Mouse (Mus musculus): ENCODE results near the gene Dhdds.

DNA sequence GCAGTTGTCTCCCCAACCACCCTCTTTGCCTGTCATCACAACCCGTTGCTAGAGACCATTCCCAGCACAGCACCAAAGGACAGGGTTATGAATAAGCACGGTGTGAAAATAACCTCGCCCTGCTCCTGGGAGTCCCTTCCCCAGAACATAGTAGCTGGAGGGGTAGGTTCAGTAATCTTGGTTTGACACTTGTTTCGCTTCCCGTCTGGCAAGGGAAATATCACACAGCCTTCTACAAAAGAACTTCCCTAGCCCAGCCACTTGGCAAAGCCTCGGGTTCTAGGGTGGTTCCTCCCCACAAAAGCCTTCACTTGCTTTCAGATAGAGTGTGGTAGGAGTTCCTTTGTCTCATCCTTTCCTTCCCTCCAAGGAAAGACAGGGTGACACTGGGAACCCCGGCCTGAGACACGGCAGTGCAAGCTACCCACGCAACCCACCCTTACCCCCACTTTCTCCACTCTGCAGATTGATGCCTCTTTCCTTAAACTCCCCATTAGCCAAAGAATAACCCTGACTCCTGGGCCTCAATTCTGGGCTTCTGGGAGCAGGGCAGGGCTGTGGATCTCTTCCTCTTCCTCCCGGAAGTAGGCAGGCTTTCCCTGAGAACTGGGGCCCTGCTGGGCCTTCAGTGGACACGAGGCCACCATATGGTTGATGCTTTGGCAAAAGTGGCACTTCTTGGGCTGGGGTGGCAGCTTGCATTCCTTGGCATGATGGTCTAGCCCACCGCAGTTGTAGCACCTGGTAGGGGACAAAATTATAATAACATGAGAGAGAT is 5.1 kb upstream of the Dhdds start:
- TF ChIP-seq POLR2A (IDR thresholded peaks at IDR 0.05; ENCODE audit: borderline replicate concordance, control insufficient read depth, low read depth, low read length) (no peak), CTCF (IDR thresholded peaks at IDR 0.05; ENCODE audit: control insufficient read depth, insufficient read depth, low read length) (no peak)
